Mouse (Mus musculus) thymus, adult 2 months (tissue): Measurements from ENCODE around the gene Nktr. TPM values are rescaled to one million over a fixed set of nuclear protein-coding genes. Genes with fewer than 3 reads are reported as not detected.

Experiments
- DNase-seq: peaks from one replicate; pipeline ENCODE4 v3.0.0; 2021
- H3K27ac ChIP-seq: fragments of 200-500 bp; 2 replicates; pipeline ENCODE4 v1.5.1; 2012; ENCODE audit warnings: low read length, control low read depth; ENCODE audit not compliant: control insufficient read depth, insufficient read depth
- H3K27me3 ChIP-seq: fragments of 200-500 bp; 2 replicates; pipeline ENCODE4 v1.6.1; 2012; ENCODE audit warnings: mild to moderate bottlenecking, low read length, moderate library complexity, mixed read lengths; ENCODE audit not compliant: control insufficient read depth, insufficient read depth
- H3K36me3 ChIP-seq: fragments of 200-500 bp; 2 replicates; pipeline ENCODE4 v1.6.1; 2012; ENCODE audit warnings: mild to moderate bottlenecking, low read length, moderate library complexity; ENCODE audit not compliant: control insufficient read depth, insufficient read depth
- H3K4me1 ChIP-seq: fragments of 200-500 bp; replicated peaks from 2 replicates; pipeline ENCODE4 v1.6.1; 2012; ENCODE audit warnings: low read length; ENCODE audit not compliant: control insufficient read depth, insufficient read depth
- H3K4me3 ChIP-seq: fragments of 200-500 bp; 2 replicates; pipeline ENCODE4 v1.5.1; 2012; ENCODE audit warnings: mild to moderate bottlenecking, low read length, control low read depth, moderate library complexity; ENCODE audit not compliant: control insufficient read depth, insufficient read depth
- CTCF ChIP-seq: fragments of 200-500 bp; IDR thresholded peaks from 2 replicates; pipeline ENCODE4 v1.5.1; 2012; ENCODE audit warnings: mild to moderate bottlenecking, control low read depth, low read length, moderate library complexity, borderline replicate concordance; ENCODE audit not compliant: control insufficient read depth, poor library complexity, insufficient read depth; ENCODE audit errors: extremely low read depth
- POLR2A ChIP-seq: fragments of 200-500 bp; IDR thresholded peaks from 2 replicates; pipeline ENCODE4 v1.6.1; 2012; ENCODE audit warnings: mild to moderate bottlenecking, low read length, control low read depth, moderate library complexity; ENCODE audit not compliant: control insufficient read depth, poor library complexity, insufficient read depth; ENCODE audit errors: extremely low read depth
- WGBS: fragments of 180-500 bp; shearing (Covaris S2); methylation state at CpG from one replicate; pipeline ENCODE4 v1.1.7; 2018; 5-methylcytosine and 5-hydroxymethylcytosine counted together
- polyA plus RNA-seq: library from polyadenylated mRNA; depleted of rRNA; stranded (reverse); fragments of >200 nt; gene quantifications from 2 replicates; pipeline ENCODE4 v1.2.3, GENCODE M21; 2012

Nktr gene
- polyA plus RNA-seq, 1 experiment, result 95.4 TPM

GRCm38 (mm10) chr9:121704646-121705625 lies 14.0 kb upstream of the Nktr start, which contains the start of gene Sec22c:
Gene Sec22c, minus strand, starts transcription at chr9:121705490.
- Histone ChIP-seq H3K27me3 (no peaks in the 10 kb centered on the region), H3K4me1 (peaks cover 26% of the 10 kb centered on the region), H3K4me3 (peak within 1 kb of the TSS; percentile 76), H3K36me3 (no peaks in the 10 kb centered on the region), H3K27ac (peak within 1 kb of the TSS; percentile 75)
- DNase-seq, result peak; percentile 92
- peak; percentile 48 for TF ChIP-seq POLR2A
- peak; percentile 40; the same call in 1 of the 2 replicates for TF ChIP-seq CTCF
- WGBS, result under 1% methylated on average over 69 of the region's 69 CpGs

GRCm38 (mm10) chr9:121706029-121706675 lies 12.8 kb upstream of the Nktr start:
- H3K36me3 ChIP-seq, result no peaks in the 10 kb centered on the region
- H3K4me3 ChIP-seq, result no peak overlapping the region
- peak overlapping the region; percentile 75 for H3K27ac ChIP-seq
- 71% methylated on average over 6 of the region's 6 CpGs for WGBS
- H3K27me3 ChIP-seq, result no peaks in the 10 kb centered on the region
- no peak for DNase-seq
- TF ChIP-seq CTCF, result no peak
- peaks cover 29% of the 10 kb centered on the region for H3K4me1 ChIP-seq

GRCm38 (mm10) chr9:121707801-121708200 lies 11.2 kb upstream of the Nktr start:
- peaks cover 4% of the 10 kb centered on the region for H3K36me3 ChIP-seq
- peaks cover 26% of the 10 kb centered on the region for H3K4me1 ChIP-seq
- 89% methylated on average over 6 of the region's 6 CpGs for WGBS
- TF ChIP-seq POLR2A (no peak), CTCF (no peak)
- H3K4me3 ChIP-seq, result no peak overlapping the region
- DNase-seq, result no peak
- no peaks in the 10 kb centered on the region for H3K27me3 ChIP-seq
- H3K27ac ChIP-seq, result no peak overlapping the region

- no peak for DNase-seq
- Histone ChIP-seq H3K27me3 (no peaks in the 10 kb centered on the region), H3K27ac (no peak overlapping the region), H3K4me1 (peaks cover 19% of the 10 kb centered on the region), H3K4me3 (no peak overlapping the region), H3K36me3 (peaks cover 7% of the 10 kb centered on the region)
- WGBS, result 75% methylated on average over 7 of the region's 7 CpGs
- TF ChIP-seq CTCF, result no peak
- TF ChIP-seq POLR2A, result no peak
Observed at GRCm38 (mm10) chr9:121708506-121709486, 10.2 kb upstream of the Nktr start.

GRCm38 (mm10) chr9:121709898-121710583 lies 8.9 kb upstream of the Nktr start, which contains the start of gene Ss18l2:
Gene Ss18l2, plus strand, starts transcription at chr9:121710329.
- peak; percentile 97 for DNase-seq
- 6% methylated on average over 37 of the region's 37 CpGs for WGBS
- H3K4me1 ChIP-seq, result peaks cover 13% of the 10 kb centered on the region

More at GRCm38 (mm10) chr9:121709898-121710583, 8.9 kb upstream of the Nktr start, which contains the start of gene Ss18l2:
- TF ChIP-seq POLR2A (peak; percentile 43; the same call in 1 of the 2 replicates), CTCF (peak; percentile 60; the same call in 1 of the 2 replicates)
- Histone ChIP-seq H3K27ac (no peak within 1 kb of the TSS), H3K27me3 (no peaks in the 10 kb centered on the region), H3K36me3 (peaks cover 7% of the 10 kb centered on the region), H3K4me3 (peak within 1 kb of the TSS; percentile 90)
